Mouse (Mus musculus): ENCODE measurements around the gene Gm10309. TPM values are rescaled to one million over a fixed set of nuclear protein-coding genes. Genes with fewer than 3 reads are reported as not detected.
A peak's percentile ranks its signal among the peaks of the same experiment; 100 is the strongest.

Gm10309 gene
- not detected in 3 replicates for total RNA-seq (2017)

DNA sequence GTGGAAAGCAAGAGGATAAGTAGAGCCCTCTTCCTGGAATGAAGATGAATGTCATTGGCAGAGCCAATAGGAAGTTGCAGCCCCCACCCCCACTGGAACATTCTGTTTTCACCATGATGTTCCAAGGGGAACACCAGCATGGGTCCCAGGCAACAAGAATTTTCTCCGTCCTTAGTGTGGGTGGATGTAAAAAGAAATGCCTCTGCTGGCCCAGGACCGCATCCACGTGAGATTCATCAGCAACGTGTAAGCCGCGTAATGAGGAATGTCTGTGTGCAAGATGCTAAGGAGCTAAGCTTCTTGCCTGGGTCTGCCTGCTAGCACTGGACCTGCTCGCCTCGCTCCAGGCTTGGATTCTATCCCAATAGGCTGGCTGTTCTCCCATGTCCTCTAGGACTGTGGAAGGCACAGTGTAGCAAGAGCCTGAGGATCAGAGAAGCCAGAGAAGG, at the start of gene Gm10309:
Gm10309 (minus strand) TSS at position 50 of the 449 bp plus-strand sequence.
- ATAC-seq (replicated peaks; ENCODE audit: insufficient number of reproducible peaks, low FRiP score, low TSS enrichment, poor library complexity, severe bottlenecking): no peak

DNA sequence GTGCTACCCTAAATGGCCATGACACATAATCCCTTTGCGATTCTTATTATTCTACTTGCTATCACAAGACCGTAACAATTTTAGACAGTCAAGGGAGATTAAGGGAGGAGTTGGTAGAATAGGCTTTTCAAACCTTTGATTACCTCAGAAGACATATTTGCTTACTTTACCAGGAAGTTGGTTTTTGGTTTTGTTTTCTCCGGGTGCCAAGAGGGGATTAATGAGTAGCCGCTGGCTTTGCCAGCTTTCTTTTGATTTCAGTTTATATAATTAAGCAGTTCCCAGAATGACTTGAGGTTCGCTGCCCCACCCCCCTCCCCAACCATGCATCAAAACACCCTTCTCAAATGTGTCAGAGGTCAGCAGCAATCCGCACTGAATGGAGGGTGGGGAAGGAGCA, 47.0 kb upstream of the Gm10309 start:
- ATAC-seq (replicated peaks; ENCODE audit: insufficient number of reproducible peaks, low FRiP score, low TSS enrichment, poor library complexity, severe bottlenecking): no peak

DNA sequence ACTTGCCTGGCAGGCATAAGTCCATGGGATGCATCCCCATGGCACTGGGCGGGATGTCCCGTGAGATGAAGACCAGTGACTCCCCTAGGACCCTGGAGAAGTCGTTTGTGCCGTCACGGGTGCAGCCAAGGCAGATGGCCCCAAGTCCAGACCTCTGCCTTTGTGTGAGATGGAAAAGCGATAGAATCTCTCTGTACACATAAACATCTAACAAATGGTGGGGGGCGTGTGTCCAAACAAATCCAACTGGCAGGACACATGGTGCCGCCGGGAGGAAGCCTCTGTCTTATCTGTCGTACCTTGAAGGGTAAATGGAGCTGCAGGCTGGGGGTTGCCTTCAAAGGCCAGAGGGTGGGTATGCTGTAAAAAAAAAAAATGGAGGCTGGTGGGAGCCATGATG, 46.5 kb upstream of the Gm10309 start:
- ATAC-seq (replicated peaks; ENCODE audit: insufficient number of reproducible peaks, low FRiP score, low TSS enrichment, poor library complexity, severe bottlenecking): no peak

DNA sequence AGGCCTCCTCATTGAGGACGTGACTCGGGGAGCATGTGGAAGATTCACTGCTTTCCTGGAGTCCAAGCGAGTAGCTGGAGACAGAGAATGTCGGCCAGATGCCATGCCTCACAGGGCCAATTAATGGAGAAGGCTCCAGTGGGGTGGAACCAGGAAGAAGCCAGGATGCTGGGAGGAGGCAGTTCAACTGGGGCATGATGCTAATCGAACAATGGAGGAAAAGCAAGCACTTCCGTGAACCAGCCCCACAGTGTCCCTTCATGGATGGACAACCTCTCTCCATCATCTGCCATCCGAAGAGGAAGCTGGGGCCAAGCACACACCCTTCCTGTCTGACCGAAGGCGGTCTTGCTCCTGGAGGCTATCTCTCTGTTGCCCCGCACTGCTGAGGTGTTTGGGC, 44.1 kb upstream of the Gm10309 start:
- ATAC-seq (replicated peaks; ENCODE audit: insufficient number of reproducible peaks, low FRiP score, low TSS enrichment, poor library complexity, severe bottlenecking): no peak

DNA sequence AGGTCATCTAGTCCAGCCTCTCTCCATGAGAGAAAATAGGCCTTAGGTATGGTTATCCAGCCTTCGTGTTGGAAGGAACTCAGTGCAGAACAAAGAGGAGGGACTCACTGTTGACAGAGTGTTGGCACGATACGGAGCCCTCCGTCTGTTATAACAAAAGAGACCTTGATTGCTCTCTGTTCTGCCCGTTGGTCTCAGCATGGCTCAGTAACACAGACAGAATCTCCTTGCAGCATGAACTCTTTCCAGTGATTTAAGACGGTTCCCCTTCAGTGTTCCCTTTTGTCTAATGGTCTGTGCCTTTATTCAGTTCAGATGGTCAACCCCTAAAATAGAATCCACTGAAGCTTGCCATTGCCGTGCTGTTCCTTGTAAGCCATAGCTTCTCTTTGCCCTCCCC, 41.5 kb upstream of the Gm10309 start:
- no peak for ATAC-seq (replicated peaks; ENCODE audit: insufficient number of reproducible peaks, low FRiP score, low TSS enrichment, poor library complexity, severe bottlenecking)

DNA sequence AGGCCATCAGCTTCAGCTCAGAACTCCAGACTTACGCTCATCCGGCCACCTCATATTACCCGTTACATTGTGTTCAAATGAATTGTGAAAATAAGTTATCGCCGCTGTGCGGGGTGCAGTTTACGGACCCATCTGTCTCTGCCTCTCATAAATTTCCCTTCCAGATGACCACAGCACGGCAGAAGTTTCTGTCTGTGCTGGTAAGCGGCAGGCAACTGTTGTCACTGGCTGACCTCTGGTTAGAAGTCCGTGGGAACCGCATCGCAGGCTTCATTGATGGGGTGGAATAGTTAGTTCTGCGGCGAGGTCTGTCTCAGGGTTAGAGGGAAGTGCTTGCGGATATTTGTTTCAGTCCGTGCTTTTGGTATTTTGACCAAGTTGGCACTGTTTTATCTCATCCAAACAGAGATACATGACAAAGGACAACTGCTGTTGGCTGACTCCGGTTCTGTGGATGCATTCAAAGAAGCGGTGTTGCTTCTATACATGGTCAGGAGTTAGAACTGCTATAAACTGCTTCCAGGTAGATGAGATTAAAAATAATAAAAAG, 34.9 kb upstream of the Gm10309 start:
- ATAC-seq (replicated peaks; ENCODE audit: insufficient number of reproducible peaks, low FRiP score, low TSS enrichment, poor library complexity, severe bottlenecking): no peak

DNA sequence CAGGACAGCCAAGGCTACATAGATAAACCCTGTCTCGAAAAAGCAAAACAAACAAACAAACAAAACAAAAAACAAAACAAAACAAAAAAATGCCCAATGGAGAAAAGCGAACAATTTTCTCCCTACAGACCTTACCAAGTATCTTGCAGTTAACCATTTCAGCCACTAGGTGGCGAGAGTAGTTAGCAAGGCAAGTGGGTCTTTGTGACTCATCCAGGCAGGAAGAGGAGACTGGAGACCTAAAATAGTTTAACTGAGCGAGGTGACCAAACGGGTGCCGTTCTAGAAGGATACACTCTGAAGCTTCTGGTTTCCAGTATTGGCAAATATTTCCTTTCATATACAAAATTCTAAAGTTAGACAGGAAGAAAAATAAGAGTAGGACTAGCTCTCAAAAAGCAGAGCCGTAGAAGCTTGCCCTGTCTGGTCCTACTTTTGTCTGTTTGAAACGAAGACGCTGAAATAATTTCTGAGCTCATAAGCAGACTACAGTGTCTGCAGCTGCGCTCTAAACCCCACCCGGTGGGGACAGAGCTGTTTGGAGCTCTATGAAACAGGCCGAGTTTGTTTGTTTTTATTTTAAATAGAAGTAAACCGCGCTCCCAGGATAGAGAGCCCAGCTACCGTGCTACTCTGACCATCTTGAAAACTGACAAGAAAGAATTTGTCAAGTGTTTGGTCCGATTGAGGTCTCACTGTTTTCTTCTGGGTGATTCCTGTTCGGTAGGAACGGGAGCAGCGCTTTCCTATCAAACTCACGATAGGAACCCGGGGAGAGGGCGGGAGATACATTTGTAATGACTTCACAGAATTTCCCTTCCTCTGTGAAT, 31.0 kb upstream of the Gm10309 start:
- peak; percentile 61; the same call in 1 of the 2 replicates for ATAC-seq (replicated peaks; ENCODE audit: insufficient number of reproducible peaks, low FRiP score, low TSS enrichment, poor library complexity, severe bottlenecking)

DNA sequence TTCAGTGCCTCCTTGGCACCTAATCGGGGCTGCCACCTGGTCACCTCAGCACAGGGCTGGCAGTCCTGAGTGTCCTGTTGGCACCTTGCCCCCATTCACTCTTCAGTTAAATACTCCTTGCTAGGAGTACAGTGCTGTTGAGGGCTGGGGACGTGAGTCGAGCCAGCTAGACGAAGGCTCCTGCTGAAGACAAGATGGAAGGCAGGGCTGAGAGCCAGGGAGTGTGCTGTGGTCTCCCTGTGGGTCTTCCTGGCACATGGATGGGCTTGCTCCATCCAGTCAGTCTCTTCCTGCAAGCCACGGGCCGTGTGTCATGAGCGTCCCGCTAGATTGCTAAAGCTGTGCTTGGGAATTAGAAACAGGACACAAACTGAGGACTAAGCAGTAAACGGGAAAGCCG, 30.1 kb upstream of the Gm10309 start:
- ATAC-seq (replicated peaks; ENCODE audit: insufficient number of reproducible peaks, low FRiP score, low TSS enrichment, poor library complexity, severe bottlenecking): no peak

DNA sequence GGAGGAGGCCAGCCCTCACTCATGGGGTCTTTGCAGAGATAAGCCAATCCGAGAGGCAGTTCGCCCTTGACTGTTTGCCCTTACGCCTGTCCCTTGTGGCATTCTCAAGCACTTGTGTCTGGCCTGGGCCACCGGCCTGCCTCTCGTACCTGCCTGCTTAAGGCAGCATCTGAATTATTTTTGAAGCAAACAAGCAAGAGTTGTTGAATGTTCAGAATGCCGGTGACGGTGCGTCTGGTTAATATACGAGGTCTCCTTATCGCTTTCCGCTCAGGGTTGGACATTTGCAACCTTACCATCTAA, 28.5 kb upstream of the Gm10309 start:
- no peak for ATAC-seq (replicated peaks; ENCODE audit: insufficient number of reproducible peaks, low FRiP score, low TSS enrichment, poor library complexity, severe bottlenecking)

DNA sequence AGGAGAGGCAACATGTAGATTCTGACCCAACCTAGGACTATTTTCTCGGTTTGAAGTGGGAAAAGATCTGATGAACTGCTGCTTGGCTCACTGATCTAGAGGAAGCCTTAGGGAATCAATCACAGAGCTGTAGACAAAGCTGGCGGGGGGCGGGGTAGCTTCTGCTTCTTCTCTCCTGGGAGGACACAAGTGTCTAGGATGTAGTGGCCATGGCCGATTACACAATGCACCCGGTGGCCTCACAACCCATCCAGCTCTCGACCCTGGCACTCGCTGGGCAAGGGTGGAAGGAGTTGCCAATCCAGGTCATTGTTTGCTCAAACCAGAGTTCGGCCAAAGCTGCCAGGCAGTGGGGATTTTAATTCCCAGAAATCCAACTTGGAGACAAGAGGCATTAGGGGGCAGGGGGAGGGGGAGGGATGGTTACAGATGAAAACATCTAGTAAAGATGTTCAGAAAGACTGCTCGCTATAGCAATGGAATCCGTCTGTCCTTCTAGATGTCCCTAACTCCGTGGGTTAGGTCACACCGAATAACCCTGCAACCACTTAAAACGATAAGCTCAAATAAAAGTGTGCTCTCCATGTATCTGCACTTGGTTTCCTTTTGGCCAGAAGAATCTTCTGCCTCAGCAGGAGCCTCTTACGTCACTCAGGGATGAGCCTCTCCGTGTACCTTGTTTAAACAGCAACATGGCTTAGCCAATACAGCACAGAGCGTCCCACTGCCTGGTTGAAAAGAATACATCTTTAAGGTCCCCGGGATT, 27.9 kb upstream of the Gm10309 start:
- ATAC-seq (replicated peaks; ENCODE audit: insufficient number of reproducible peaks, low FRiP score, low TSS enrichment, poor library complexity, severe bottlenecking): no peak

DNA sequence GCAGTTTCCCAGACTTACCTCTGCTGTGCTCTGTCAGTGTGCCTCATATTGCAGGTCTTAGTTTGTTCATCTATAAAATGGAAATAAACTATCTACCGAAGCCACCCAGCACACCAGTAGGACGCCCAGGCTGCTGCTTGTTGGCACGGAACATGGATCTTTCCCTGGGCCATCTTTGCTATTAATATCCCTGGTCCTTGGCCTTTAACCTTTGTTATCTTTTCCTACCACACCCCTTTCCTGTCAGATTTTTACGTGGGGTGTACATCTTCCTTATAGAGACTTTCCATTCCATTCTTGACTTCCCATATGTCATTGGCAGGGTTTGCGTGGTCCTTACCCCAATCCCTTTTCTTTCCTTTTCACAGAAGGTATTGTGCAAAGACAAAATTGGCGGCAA, 26.2 kb upstream of the Gm10309 start:
- ATAC-seq (replicated peaks; ENCODE audit: insufficient number of reproducible peaks, low FRiP score, low TSS enrichment, poor library complexity, severe bottlenecking): no peak

DNA sequence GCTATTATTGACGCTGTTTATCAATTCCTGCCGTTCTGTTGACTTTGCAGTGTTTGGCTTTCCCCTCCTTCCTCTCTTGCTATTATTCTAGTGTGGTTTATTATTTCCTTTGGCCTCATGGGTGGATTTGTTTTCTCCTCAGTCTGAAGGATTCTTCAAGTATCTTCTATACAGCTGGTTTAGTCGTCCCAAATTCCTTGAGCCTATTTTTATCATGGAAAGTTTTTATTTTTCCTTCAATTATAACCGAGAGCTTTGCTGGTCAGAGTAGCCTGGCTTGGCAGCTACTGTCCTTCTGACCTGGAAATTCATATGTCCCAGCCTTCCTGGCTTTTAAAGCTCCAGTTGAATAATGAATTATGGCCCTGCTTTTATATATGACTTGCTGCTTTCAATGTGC, 24.4 kb upstream of the Gm10309 start:
- ATAC-seq (replicated peaks; ENCODE audit: insufficient number of reproducible peaks, low FRiP score, low TSS enrichment, poor library complexity, severe bottlenecking): no peak

DNA sequence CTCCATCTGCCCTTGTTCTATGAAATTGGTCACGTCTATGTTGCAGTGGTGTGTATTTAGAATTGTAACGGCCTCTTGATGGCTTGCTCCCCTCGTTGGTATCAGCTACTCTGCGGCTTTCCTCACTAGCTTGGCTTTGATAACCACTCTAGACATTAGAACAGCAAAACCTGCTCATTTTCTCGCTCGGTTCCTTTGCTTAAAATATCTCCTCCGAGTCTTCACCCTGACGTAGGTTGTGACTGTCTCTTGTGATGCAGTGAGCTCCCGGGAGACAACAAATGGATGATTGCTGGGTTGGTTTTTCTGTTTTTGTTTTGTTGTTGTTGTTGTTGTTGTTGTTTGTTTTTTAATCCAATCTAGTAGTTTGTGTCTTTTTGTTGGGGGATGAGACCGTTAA, 24.0 kb upstream of the Gm10309 start:
- no peak for ATAC-seq (replicated peaks; ENCODE audit: insufficient number of reproducible peaks, low FRiP score, low TSS enrichment, poor library complexity, severe bottlenecking)

DNA sequence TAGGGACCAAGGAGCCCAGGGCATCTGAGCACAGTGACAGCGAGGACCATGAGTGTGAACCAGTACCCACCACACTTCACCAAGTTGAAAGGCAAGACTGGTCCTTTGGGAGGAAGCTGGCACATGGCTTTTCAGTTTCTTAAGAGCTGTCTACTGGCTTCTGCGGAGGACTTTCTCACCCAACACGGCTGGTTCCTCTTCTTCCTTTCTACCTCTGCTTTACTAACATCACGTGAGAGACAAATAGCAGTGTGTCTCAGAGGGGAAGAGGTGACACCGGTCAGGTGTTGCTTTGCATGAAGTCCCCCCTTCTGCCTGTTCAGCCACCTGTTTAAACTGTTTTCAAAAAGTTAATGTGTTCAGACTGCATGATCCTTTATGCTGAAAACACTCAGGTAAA, 22.3 kb upstream of the Gm10309 start:
- no peak for ATAC-seq (replicated peaks; ENCODE audit: insufficient number of reproducible peaks, low FRiP score, low TSS enrichment, poor library complexity, severe bottlenecking)

DNA sequence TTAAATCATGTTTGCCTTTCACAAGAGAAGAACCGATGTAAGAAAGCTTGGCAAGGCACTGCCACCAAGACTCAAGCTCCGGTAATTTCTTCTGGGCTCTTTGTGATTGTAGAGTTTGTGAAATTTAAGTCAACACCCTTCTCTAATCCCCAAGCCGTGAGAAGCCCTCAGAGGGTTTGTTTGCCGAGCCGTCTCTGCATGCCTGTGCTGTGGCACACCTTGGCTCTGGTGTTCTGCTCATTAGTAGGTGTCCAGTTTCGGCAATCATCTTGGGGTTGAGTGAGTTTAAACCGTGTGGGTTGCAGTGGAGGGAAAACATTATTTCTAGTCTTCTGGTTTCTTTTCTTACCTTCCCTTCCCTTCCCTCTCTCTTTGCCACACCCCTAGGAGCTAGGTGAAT, 21.0 kb upstream of the Gm10309 start:
- no peak for ATAC-seq (replicated peaks; ENCODE audit: insufficient number of reproducible peaks, low FRiP score, low TSS enrichment, poor library complexity, severe bottlenecking)

DNA sequence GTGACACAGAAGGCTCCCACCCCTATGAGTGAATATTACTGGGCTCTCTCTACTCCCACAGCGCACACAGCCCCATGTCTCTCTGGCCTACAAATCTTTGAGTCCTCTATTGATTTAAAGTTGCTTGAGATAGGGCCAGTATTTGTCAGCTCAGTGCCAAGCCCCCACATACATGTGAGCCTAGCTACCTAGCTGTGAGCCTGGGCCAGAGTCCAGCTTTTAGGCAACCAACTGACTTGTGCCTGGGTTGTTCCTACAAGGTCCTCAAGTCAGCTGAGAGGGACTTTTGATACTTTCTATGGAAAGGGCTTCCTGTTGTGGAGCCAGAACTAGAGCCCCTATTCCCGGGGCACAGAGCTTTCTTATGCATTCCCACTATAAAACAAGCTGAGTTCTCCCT, 20.0 kb upstream of the Gm10309 start:
- ATAC-seq (replicated peaks; ENCODE audit: insufficient number of reproducible peaks, low FRiP score, low TSS enrichment, poor library complexity, severe bottlenecking): no peak

DNA sequence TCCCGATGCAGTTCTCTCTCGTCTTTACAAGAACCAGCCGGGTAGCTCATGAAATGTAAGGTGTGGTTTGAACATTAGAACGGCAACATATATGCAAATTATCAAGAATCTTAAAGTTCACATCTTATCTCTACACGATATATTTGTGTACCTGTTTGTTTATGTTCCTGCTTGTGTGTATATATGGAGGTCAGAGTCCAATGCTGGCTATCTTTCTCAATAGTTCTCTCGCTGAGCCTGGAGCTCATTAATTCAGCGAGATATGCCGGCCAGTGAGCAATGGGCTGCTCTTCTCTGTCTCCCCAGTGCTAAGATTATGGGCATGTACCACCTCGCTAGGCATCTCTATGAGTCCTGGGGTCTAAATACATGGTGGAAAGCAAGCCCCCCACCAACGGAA, 18.8 kb upstream of the Gm10309 start:
- ATAC-seq (replicated peaks; ENCODE audit: insufficient number of reproducible peaks, low FRiP score, low TSS enrichment, poor library complexity, severe bottlenecking): no peak

DNA sequence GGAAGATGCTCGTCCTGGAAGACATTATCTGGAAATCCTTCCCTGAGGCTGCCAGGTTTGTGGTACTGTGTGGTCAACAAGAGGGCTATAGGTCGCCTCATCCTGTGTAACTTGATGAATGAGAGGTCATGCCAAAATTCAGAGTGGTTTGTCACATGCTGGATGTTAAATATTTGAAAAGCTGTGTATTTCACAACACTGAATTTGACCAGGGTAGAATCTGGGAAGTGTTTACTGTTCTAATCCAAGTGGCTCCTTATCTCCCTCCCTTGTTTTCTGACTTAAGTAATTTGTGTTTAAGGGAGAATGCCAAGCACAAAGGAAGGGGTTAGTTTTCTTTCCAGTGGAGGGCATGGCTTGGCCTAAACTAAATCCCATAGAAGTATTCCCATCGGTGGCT, 18.3 kb upstream of the Gm10309 start:
- ATAC-seq (replicated peaks; ENCODE audit: insufficient number of reproducible peaks, low FRiP score, low TSS enrichment, poor library complexity, severe bottlenecking): no peak

DNA sequence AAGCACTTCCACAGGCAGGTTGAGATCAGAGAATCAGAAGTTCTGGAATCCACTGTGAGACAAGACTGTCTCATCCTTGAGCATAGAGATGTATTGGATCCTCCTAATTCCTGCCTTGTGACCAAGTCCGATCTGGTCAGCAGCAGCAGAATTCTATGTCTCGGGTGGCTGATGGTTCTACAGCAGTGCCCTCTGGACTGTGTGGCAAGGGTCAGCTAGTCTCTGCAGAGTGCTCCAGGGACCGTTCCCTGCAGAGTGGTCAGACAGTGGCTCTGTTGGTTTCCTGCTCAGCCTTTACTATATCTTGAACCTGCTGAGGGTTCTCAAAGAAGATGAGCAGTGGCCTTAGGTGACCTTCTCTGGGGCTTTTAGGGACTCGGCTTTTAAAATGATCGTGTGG, 17.6 kb upstream of the Gm10309 start:
- ATAC-seq (replicated peaks; ENCODE audit: insufficient number of reproducible peaks, low FRiP score, low TSS enrichment, poor library complexity, severe bottlenecking): no peak

DNA sequence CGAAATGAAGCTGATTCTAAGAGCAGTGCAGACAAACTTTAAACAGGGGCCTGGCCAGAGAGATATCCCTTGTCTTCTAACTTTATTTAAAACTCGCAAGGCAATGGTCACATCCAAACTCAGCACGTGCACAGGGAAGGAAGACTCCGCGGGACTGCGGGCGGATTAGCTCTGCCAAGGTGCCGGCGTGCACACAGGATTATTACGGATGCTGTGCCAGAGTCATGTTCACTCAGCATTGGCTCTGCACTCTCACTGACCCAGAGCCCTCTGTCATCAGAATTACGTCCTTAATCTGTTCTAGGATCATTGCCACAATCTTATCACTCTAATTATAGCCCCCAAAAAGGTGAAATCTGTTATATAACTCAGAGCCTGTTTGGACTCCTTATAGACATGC, 16.2 kb upstream of the Gm10309 start:
- no peak for ATAC-seq (replicated peaks; ENCODE audit: insufficient number of reproducible peaks, low FRiP score, low TSS enrichment, poor library complexity, severe bottlenecking)

All from monocyte, adult 5-6 weeks (primary cell).